Mouse (Mus musculus): ENCODE data around the gene Zfp335. TPM values are rescaled to one million over a fixed set of nuclear protein-coding genes. Genes with fewer than 3 reads are reported as not detected.

Zfp335 gene
- polyA plus RNA-seq, 1 experiment from 2014 or later = 12.1 TPM

DNA sequence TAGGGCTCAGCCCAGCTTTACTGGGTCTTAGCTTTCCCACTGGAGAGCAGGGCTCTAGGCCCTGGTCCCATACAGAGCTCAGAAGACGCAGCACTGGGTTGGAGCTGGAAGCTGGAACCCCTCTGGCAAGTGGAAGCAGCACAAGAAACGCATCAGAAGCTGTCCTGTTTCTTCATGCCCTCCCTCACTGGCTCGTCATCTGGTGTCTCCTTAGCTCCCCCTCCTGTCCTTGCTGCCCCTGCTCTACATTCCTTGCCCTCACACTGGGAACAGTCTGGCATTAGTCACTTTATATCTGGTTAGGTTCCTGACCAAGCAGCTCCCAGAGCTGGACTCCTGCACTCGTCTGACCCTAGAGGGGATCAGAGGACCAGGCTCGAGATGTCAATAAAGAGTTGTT, 17.5 kb downstream of the Zfp335 start:
- peaks cover 54% of the 10 kb centered on the region for H3K36me3 ChIP-seq (ENCODE audit: control insufficient read depth, insufficient read depth, low read length)
- H3K9ac ChIP-seq (ENCODE audit: low read length) = no peak overlapping the region
- no peaks in the 10 kb centered on the region; the same call in 1 of the 2 replicates for H3K27me3 ChIP-seq (ENCODE audit: control insufficient read depth, insufficient read depth, low read length)
- 68% methylated on average over 5 of the region's 5 CpGs for WGBS
- H3K4me1 ChIP-seq (ENCODE audit: control insufficient read depth, insufficient read depth, low read length) = no peaks in the 10 kb centered on the region
- ATAC-seq (ENCODE audit: insufficient number of reproducible peaks, low FRiP score, low TSS enrichment, low read depth) (no peak), DNase-seq (ENCODE audit: low spot score) (no peak)
- H3K9me3 ChIP-seq (ENCODE audit: control insufficient read depth, low read length) = no peaks in the 10 kb centered on the region
- H3K4me2 ChIP-seq (ENCODE audit: low read depth, severe bottlenecking) = no peak overlapping the region
- H3K27ac ChIP-seq (replicated peaks; ENCODE audit: low read depth, low read length) = no peak overlapping the region
- H3K4me3 ChIP-seq (ENCODE audit: low read depth, low read length) = no peak overlapping the region

DNA sequence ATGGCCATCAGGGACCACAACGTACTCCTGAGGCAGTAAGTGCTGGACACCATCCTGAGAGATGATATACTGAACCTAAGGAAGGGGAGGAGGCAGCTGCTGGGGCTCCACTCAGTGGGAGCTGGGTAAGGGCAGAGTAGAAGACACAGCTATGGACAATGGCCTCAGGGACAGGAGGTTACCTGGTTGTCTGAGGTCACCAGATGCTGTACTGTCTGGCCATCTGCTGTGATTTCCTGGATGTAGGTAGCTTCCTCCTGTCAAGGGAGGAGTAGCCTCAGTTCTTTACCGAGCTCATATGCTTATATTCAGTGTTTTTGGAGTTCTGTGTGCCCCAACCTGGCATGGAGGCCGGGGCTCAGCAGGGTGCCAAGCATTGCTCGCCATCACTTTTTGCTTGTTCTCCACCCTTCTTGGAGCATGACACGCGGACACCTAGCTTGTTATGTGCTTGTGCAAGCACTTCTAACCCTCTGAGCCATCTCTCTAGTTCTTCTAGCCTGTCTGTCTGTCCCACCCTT, 18.8 kb downstream of the Zfp335 start:
- Histone ChIP-seq H3K36me3 (ENCODE audit: control insufficient read depth, insufficient read depth, low read length) (peaks cover 44% of the 10 kb centered on the region), H3K4me3 (ENCODE audit: low read depth, low read length) (no peak overlapping the region), H3K27me3 (ENCODE audit: control insufficient read depth, insufficient read depth, low read length) (no peaks in the 10 kb centered on the region; the same call in 1 of the 2 replicates), H3K4me1 (ENCODE audit: control insufficient read depth, insufficient read depth, low read length) (no peaks in the 10 kb centered on the region), H3K27ac (replicated peaks; ENCODE audit: low read depth, low read length) (no peak overlapping the region), H3K9me3 (ENCODE audit: control insufficient read depth, low read length) (no peaks in the 10 kb centered on the region), H3K9ac (ENCODE audit: low read length) (no peak overlapping the region), H3K4me2 (ENCODE audit: low read depth, severe bottlenecking) (no peak overlapping the region)
- 89% methylated on average over 6 of the region's 6 CpGs for WGBS
- DNase-seq (ENCODE audit: low spot score) (no peak), ATAC-seq (ENCODE audit: insufficient number of reproducible peaks, low FRiP score, low TSS enrichment, low read depth) (no peak)

DNA sequence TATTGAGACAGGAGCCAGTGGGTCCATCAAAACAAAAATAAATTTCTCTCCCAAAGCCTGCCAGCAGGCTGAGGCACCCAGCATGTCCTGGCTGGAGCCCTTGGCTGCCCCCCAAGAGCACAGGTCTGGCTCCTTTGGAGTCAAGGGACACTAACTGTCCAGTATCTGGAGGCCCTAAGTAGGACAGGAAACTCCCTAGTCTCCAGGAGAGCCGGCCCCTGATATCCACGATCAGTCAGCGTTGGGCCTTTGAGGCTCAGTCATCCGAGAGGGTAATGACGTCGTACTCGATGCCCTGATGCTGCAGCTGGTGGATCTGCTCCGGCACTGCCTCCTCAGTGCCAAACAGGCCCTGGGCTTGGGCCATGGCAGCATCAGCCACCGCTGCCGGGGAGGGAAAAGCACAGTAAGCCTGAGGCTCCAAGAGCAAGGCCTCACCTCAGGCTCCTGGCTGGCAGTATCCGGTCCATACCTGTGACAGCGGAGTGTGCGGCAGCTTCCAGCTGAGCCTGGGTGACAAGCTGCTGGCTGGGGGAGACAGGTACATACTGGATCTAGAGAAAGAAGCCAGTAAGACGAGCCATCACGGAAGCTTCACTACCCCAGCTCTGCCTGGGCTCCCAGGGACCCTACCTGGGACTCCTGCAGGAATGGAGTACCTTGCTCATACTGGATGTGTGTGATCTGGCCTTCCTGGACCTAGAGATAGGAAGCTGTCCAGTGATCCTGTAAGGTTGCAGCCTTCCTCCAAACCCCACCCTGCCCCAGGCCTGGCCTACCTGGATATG, 19.5 kb downstream of the Zfp335 start:
- H3K4me3 ChIP-seq (ENCODE audit: low read depth, low read length) = no peak overlapping the region
- 92% methylated on average over 15 of the region's 15 CpGs for WGBS

DNA sequence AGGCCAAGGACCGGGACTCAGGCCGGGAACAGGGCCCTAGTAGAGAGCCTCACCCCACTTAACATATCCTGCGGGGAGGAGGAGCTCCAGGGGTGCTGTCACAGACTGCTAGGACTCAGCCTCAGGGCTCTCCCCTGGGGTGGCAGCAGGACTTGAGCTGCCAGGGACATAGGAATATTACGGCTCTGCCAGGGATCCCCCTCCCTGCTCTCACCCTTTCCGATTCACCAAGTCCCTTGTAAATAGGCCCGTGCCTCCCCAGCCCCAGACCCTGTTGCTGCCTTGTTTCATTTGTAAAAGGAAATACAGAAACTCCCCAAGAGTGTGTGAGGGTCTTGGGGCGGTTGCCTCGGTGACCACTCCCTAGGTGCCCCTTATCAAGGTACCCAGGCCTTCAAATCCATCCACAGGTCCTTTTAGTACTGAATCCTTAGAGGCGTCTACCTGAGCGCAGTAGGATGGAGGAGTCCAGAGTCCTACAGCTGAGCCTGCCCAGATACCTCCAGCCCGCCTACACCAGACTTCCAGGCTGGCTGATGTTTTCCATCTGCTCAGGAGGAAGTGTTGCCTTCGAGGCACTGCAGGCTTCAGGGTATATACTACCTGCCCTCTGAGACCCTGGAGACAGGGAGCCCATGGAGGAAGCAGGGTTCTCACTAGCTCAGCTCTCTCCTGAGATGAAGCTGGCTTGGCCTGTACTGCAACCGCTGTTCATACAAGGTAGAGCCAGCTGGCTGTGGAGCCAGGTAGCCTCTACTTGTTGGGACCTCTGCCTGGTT, 20.3 kb downstream of the Zfp335 start:
- Histone ChIP-seq H3K4me3 (ENCODE audit: low read depth, low read length) (no peak overlapping the region), H3K4me1 (ENCODE audit: control insufficient read depth, insufficient read depth, low read length) (no peaks in the 10 kb centered on the region), H3K9ac (ENCODE audit: low read length) (no peak overlapping the region), H3K36me3 (ENCODE audit: control insufficient read depth, insufficient read depth, low read length) (peaks cover 43% of the 10 kb centered on the region), H3K27ac (replicated peaks; ENCODE audit: low read depth, low read length) (no peak overlapping the region), H3K27me3 (ENCODE audit: control insufficient read depth, insufficient read depth, low read length) (no peaks in the 10 kb centered on the region; the same call in 1 of the 2 replicates), H3K9me3 (ENCODE audit: control insufficient read depth, low read length) (no peaks in the 10 kb centered on the region), H3K4me2 (ENCODE audit: low read depth, severe bottlenecking) (no peak overlapping the region)
- no peak for DNase-seq (ENCODE audit: low spot score)
- ATAC-seq (ENCODE audit: insufficient number of reproducible peaks, low FRiP score, low TSS enrichment, low read depth) = no peak
- 87% methylated on average over 13 of the region's 13 CpGs for WGBS

More for the DNA sequence above, 19.5 kb downstream of the Zfp335 start:
- Histone ChIP-seq H3K4me2 (ENCODE audit: low read depth, severe bottlenecking) (no peak overlapping the region), H3K36me3 (ENCODE audit: control insufficient read depth, insufficient read depth, low read length) (peaks cover 43% of the 10 kb centered on the region), H3K27ac (replicated peaks; ENCODE audit: low read depth, low read length) (no peak overlapping the region), H3K4me1 (ENCODE audit: control insufficient read depth, insufficient read depth, low read length) (no peaks in the 10 kb centered on the region), H3K9ac (ENCODE audit: low read length) (no peak overlapping the region), H3K27me3 (ENCODE audit: control insufficient read depth, insufficient read depth, low read length) (no peaks in the 10 kb centered on the region; the same call in 1 of the 2 replicates), H3K9me3 (ENCODE audit: control insufficient read depth, low read length) (no peaks in the 10 kb centered on the region)
- ATAC-seq (ENCODE audit: insufficient number of reproducible peaks, low FRiP score, low TSS enrichment, low read depth) = no peak
- no peak for DNase-seq (ENCODE audit: low spot score)

DNA sequence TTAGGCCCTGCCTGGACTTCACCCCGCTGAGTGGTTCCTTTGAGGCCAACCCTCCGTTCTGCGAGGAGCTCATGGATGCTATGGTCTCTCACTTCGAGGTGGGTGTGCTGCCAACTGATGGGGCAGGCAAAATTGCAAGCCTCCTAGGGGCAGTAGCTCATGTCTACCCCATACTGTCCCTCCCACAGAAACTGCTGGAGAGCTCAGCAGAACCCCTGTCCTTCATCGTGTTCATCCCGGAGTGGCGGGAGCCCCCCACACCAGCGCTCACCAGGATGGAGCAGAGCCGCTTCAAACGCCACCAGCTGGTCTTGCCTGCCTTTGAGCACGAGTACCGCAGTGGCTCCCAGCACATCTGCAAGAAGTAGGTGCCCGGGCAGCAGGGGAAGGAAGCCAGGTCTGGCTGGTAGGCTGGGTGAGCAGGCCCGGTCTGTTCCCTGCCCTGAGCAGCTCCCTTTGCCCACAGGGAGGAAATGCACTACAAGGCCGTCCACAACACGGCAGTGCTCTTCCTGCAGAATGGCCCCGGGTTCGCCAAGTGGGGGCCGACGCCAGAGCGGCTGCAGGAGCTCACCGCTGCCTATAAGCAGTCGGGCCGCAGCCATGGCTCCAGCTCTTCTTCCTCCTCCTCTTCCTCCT, 21.0 kb downstream of the Zfp335 start:
- 92% methylated on average over 24 of the region's 24 CpGs for WGBS
- no peak for ATAC-seq (ENCODE audit: insufficient number of reproducible peaks, low FRiP score, low TSS enrichment, low read depth)

DNA sequence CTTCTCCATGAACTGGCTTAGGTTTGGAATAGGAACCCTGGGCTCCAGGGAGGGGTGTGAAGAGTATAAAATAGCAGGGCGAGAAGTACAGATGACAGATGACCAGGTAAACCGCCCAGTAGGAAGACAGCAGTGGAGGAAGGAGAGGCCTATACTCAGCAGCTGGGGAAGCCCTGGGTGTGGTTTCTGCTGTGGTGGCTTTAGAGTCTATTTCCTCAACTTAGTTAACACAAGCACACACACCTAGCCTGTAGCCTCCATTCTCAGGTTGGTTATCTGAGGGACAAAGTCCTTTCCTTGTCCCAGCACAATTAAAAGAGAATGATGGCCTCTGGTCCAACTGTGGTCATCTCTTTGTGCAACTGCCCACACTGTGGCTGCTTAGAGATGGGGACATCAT, 21.6 kb downstream of the Zfp335 start:
- no peaks in the 10 kb centered on the region for H3K4me1 ChIP-seq (ENCODE audit: control insufficient read depth, insufficient read depth, low read length)
- no peak overlapping the region for H3K4me3 ChIP-seq (ENCODE audit: low read depth, low read length)
- H3K27ac ChIP-seq (replicated peaks; ENCODE audit: low read depth, low read length) = no peak overlapping the region
- H3K36me3 ChIP-seq (ENCODE audit: control insufficient read depth, insufficient read depth, low read length) = peaks cover 47% of the 10 kb centered on the region
- no peak overlapping the region for H3K9ac ChIP-seq (ENCODE audit: low read length)
- DNase-seq (ENCODE audit: low spot score) (no peak), ATAC-seq (ENCODE audit: insufficient number of reproducible peaks, low FRiP score, low TSS enrichment, low read depth) (no peak)
- no peaks in the 10 kb centered on the region for H3K9me3 ChIP-seq (ENCODE audit: control insufficient read depth, low read length)
- WGBS = 90% methylated on average over 2 of the region's 2 CpGs
- H3K27me3 ChIP-seq (ENCODE audit: control insufficient read depth, insufficient read depth, low read length) = no peaks in the 10 kb centered on the region
- no peak overlapping the region for H3K4me2 ChIP-seq (ENCODE audit: low read depth, severe bottlenecking)

More for the DNA sequence above, 21.0 kb downstream of the Zfp335 start:
- Histone ChIP-seq H3K4me2 (ENCODE audit: low read depth, severe bottlenecking) (no peak overlapping the region), H3K36me3 (ENCODE audit: control insufficient read depth, insufficient read depth, low read length) (peaks cover 44% of the 10 kb centered on the region), H3K27ac (replicated peaks; ENCODE audit: low read depth, low read length) (no peak overlapping the region), H3K4me1 (ENCODE audit: control insufficient read depth, insufficient read depth, low read length) (no peaks in the 10 kb centered on the region), H3K9me3 (ENCODE audit: control insufficient read depth, low read length) (no peaks in the 10 kb centered on the region), H3K27me3 (ENCODE audit: control insufficient read depth, insufficient read depth, low read length) (no peaks in the 10 kb centered on the region; the same call in 1 of the 2 replicates), H3K4me3 (ENCODE audit: low read depth, low read length) (no peak overlapping the region), H3K9ac (ENCODE audit: low read length) (no peak overlapping the region)
- no peak for DNase-seq (ENCODE audit: low spot score)

DNA sequence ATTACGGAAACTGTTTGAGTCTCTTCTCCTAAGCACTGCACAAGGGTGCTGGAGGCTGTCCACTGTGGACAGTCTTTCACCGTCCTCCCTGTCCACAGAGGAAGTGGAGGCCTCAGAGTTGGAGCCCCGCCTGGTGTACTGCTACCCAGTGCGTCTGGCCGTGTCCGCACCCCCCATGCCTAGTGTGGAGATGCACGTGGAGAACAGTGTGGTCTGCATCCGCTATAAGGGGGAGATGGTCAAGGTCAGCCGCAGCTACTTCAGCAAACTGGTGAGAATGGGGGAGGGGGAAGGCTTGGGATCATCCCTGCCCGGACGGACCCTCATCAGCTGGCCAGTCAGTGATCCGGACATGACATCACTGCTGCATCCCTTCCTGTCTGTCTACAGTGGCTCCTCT, 22.6 kb downstream of the Zfp335 start:
- no peaks in the 10 kb centered on the region for H3K4me1 ChIP-seq (ENCODE audit: control insufficient read depth, insufficient read depth, low read length)
- H3K9ac ChIP-seq (ENCODE audit: low read length) = no peak overlapping the region
- no peaks in the 10 kb centered on the region for H3K27me3 ChIP-seq (ENCODE audit: control insufficient read depth, insufficient read depth, low read length)
- H3K36me3 ChIP-seq (ENCODE audit: control insufficient read depth, insufficient read depth, low read length) = peaks cover 42% of the 10 kb centered on the region
- 88% methylated on average over 12 of the region's 12 CpGs for WGBS
- no peak overlapping the region for H3K4me3 ChIP-seq (ENCODE audit: low read depth, low read length)
- no peaks in the 10 kb centered on the region for H3K9me3 ChIP-seq (ENCODE audit: control insufficient read depth, low read length)
- ATAC-seq (ENCODE audit: insufficient number of reproducible peaks, low FRiP score, low TSS enrichment, low read depth) (no peak), DNase-seq (ENCODE audit: low spot score) (no peak)
- no peak overlapping the region for H3K27ac ChIP-seq (replicated peaks; ENCODE audit: low read depth, low read length)
- H3K4me2 ChIP-seq (ENCODE audit: low read depth, severe bottlenecking) = no peak overlapping the region

DNA sequence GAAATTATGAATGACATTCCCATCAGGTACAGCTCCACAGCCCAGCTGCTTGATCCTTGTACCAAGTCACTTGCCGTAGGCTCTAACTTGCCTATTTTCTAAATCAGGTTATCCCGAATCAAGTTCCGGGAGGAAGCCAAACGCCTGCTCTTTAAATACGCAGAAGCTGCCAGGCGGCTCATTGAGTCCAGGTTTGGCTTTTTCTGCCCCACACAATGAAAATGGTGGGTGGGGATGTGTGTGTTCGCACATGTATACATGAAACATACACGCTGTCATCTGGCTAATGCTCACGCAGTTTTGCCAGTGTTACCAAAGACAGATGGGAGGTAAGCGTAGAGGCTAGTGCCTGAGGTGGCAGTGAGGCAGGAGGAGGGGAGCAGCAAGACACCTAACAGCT, 24.9 kb downstream of the Zfp335 start:
- Histone ChIP-seq H3K9ac (ENCODE audit: low read length) (no peak overlapping the region), H3K9me3 (ENCODE audit: control insufficient read depth, low read length) (no peaks in the 10 kb centered on the region), H3K4me2 (ENCODE audit: low read depth, severe bottlenecking) (no peak overlapping the region), H3K4me1 (ENCODE audit: control insufficient read depth, insufficient read depth, low read length) (no peaks in the 10 kb centered on the region), H3K4me3 (ENCODE audit: low read depth, low read length) (no peak overlapping the region), H3K27me3 (ENCODE audit: control insufficient read depth, insufficient read depth, low read length) (no peaks in the 10 kb centered on the region), H3K27ac (replicated peaks; ENCODE audit: low read depth, low read length) (no peak overlapping the region), H3K36me3 (ENCODE audit: control insufficient read depth, insufficient read depth, low read length) (peaks cover 27% of the 10 kb centered on the region; the same call in 1 of the 2 replicates)
- 95% methylated on average over 10 of the region's 10 CpGs for WGBS
- ATAC-seq (ENCODE audit: insufficient number of reproducible peaks, low FRiP score, low TSS enrichment, low read depth) (no peak), DNase-seq (ENCODE audit: low spot score) (no peak)
